Mouse (Mus musculus): ENCODE data around the gene Klhl20. TPM values are rescaled to one million over a fixed set of nuclear protein-coding genes. Genes with fewer than 3 reads are reported as not detected.
"Not testable (repeated sequence)": the region's sequence is repeated elsewhere in the genome, so short reads cannot be mapped to it uniquely, and the experiment has no call there.

The Klhl20 gene
- 10 to 100 TPM; 15.1 to 19.4 TPM for total RNA-seq (2021)

GRCm38 (mm10) chr1:161130726-161131664 lies at the start of gene Klhl20:
Gene Klhl20, minus strand, starts transcription at chr1:161131511.
- peak; percentile 94 to 96 for DNase-seq (ENCODE audit: low spot score in 2 of 2)
- intact Hi-C loops (cut with DNase I) = loop anchor here (1.0 kb wide), 1 partner anchor 61 kb away; the partner anchor contains the start of genes Cenpl and Dars2

DNA sequence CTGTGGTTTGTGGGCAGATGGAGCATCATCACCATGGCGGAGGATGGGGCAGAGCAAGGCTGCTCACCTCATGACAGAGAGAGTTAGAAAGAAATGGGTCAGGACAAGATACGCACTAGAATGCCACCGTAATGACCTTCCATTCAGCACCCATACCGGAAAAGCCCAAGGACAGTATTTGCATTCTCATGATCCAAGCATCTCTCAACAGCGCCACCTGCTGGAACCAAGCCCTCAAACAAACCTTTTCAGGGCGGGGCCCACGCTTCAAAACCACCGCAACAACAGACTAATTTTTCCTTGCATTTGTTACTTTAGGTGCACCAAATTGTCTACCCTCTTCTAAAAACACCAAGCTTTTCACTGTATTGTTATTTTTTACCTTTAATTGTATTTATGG lies 49.4 kb upstream of the Klhl20 start:
- peak in 1 of 2 experiments; percentile 13 for DNase-seq (ENCODE audit: low spot score in 2 of 2)
- intact Hi-C loops (cut with DNase I) = no loop called here

GRCm38 (mm10) chr1:161170651-161171050 lies 39.3 kb upstream of the Klhl20 start:
- intact Hi-C loops (cut with DNase I) = no loop called here
- DNase-seq (ENCODE audit: low spot score in 2 of 2) = peak; percentile 64 to 73

DNA sequence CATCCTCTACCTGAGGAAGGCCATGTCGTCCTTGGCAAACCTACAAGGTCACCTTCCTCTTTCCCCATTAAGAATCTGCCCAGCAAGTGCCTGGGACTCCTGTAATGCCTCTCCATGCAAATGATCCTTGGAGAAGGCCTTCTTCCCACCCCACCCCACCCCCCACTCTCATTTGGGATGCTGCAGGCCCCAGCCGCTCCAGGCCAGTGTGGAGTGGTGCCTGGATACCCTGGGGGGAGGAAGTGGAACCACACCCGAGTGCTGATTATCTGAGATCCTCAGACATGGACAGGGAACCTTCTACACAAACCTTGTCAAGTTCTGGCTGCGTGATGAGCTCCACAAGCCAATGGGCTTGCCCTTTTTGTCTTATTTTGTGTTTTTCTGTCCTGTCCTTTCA lies 29.0 kb upstream of the Klhl20 start:
- intact Hi-C loops (cut with DNase I) = loop anchor here (10.0 kb wide), 1 partner anchor 215 kb away; no protein-coding TSS in a partner anchor
- DNase-seq (ENCODE audit: low spot score in 2 of 2) = no peak

GRCm38 (mm10) chr1:161159214-161159613 lies 27.9 kb upstream of the Klhl20 start, which contains the start of gene Tex50:
Gene Tex50, minus strand, starts transcription at chr1:161159314.
- DNase-seq (ENCODE audit: low spot score in 2 of 2) = no peak
- intact Hi-C loops (cut with DNase I) = no loop called here

- no peak for DNase-seq (ENCODE audit: low spot score in 2 of 2)
- intact Hi-C loops (cut with DNase I) = no loop called here
Observed at GRCm38 (mm10) chr1:161156546-161156945, 25.2 kb upstream of the Klhl20 start.

DNA sequence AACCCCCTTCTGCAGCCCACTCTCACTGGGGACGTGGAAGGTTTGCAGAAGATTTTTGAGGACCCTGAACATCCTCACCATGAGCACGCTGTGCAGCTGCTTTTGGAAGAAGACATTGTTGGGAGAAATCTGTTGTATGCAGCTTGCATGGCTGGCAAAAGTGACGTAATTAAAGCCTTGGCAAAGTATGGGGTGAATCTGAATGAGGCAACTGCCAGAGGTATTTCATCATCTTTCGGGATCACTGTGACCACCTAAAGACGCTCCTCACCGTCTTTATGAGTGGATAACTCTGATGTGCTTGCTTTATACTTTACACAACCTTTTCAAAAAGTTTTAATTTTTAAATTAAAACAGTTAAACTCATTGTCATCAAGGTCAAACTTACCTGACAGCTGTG lies 19.8 kb upstream of the Klhl20 start:
- DNase-seq (ENCODE audit: low spot score in 2 of 2) = no peak
- intact Hi-C loops (cut with DNase I) = no loop called here

DNA sequence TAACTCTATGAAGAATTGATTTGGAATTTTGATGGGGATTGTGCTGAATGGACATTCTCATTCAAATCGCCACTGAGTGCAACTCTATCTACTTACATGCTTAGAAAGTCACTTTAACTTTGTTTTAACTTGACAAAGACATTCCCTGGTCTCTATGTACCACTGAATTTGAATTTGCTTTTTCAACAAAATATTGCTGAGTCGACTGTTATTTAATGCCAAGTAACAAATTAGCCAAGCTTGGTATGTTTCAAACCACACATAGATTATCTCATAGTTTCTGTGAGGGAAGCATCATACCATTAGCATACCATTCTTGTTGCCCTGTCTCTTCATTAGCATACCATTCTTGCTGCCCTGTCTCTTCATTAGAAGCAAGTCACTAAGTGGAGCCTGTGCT lies 16.6 kb upstream of the Klhl20 start:
- intact Hi-C loops (cut with DNase I) = no loop called here
- DNase-seq (ENCODE audit: low spot score in 2 of 2) = no peak

- DNase-seq (ENCODE audit: low spot score in 2 of 2); intact Hi-C loops (cut with DNase I): not testable (repeated sequence)
Observed at GRCm38 (mm10) chr1:161145611-161146010, 14.3 kb upstream of the Klhl20 start.

GRCm38 (mm10) chr1:161143216-161143615 lies 11.9 kb upstream of the Klhl20 start:
- intact Hi-C loops (cut with DNase I) = no loop called here
- DNase-seq (ENCODE audit: low spot score in 2 of 2) = peak in 1 of 2 experiments; percentile 11

DNA sequence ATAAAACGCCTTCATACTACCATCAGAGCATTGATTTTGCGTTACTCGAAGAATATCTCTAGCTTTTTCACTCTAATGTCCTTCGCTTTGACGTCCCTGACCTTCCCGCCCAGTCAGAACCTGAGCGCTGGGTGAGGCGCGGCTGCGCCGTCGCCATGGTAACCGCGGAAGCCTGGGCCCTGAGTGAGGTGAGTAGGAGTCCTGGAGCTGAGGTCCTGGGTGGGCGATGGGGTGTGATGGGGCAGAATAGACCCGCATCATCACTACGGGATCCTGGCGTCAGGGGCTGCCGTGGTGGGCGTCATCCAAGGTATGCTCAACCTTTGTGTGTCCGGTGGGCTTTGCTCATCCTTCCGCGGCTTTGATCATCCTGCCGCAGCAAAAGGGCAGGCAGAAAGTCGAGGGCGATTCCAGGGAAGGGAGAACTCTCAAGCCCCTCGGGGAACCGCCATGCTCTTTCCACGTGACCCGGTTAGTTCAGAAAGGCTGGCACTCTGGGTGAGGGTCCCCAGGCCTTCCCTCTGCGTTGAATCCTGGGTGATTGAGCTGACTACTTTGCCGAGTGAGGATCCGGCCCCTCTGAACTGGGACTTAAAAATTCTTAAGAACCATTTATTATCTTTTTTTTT lies 11.3 kb upstream of the Klhl20 start, which contains the start of gene Ankrd45:
Gene Ankrd45 (plus strand): TSS at position 161 of the 629 bp plus-strand sequence.
- intact Hi-C loops (cut with DNase I) = no loop called here

DNA sequence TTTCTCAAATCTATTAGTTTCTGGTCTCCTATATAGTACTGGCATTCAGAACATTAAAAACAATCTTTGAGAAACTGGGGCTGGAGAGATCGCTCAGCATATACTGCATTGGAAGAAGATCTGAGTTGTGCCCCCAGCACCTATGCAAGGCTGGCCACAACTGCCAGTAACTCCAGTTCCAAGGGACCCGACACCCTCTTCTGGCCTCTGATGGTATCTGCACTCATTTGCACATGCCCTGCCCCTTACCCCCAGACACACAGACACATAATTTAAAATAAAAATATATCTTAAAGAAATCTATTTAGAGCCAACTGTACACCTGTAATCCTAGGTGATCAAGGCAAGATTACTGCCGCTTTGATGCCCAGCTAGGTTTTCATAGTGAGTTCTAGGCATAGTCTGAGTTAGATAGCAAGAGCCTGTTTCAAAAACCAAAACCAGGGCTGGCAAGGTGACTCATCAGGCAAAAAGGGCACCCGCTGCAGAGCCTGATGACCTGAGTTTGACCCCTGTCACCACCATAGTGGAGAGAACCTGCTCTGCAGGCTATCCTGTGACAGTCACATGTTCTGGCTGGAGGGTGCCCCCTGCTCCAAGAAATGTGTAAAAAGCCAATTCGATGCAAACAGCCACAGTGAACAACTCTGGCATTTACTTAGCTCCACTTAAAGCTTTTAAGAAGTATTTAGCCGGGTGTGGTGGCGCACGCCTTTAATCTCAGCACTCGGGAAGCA lies 8.9 kb upstream of the Klhl20 start:
- intact Hi-C loops (cut with DNase I) = no loop called here
- DNase-seq (ENCODE audit: low spot score in 2 of 2) = no peak

More for the DNA sequence above, 11.3 kb upstream of the Klhl20 start, which contains the start of gene Ankrd45:
- DNase-seq (ENCODE audit: low spot score in 2 of 2) = peak; percentile 68 to 77

DNA sequence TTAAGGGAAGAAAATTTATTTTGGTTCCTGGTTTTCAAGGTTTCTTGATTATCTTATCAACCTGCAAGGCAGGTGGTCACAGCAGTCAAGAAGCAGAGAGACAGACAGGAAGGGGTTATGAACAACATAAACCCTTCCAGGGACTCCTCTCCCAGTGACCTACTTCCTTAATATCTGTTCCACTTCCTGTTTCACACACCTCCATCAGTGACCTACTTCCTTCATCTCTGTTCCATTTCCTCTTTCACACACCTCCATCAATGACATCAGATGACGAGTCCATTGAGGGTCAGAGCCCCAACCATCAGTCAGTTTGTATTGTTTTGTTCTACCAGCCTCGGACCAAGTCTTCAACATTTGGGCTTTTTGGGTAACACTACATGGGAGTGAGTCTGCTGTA lies 8.2 kb upstream of the Klhl20 start:
- intact Hi-C loops (cut with DNase I) = no loop called here
- no peak for DNase-seq (ENCODE audit: low spot score in 2 of 2)

GRCm38 (mm10) chr1:161126461-161126860 lies 4.8 kb downstream of the Klhl20 start:
- intact Hi-C loops (cut with DNase I) = no loop called here
- no peak for DNase-seq (ENCODE audit: low spot score in 2 of 2)

DNA sequence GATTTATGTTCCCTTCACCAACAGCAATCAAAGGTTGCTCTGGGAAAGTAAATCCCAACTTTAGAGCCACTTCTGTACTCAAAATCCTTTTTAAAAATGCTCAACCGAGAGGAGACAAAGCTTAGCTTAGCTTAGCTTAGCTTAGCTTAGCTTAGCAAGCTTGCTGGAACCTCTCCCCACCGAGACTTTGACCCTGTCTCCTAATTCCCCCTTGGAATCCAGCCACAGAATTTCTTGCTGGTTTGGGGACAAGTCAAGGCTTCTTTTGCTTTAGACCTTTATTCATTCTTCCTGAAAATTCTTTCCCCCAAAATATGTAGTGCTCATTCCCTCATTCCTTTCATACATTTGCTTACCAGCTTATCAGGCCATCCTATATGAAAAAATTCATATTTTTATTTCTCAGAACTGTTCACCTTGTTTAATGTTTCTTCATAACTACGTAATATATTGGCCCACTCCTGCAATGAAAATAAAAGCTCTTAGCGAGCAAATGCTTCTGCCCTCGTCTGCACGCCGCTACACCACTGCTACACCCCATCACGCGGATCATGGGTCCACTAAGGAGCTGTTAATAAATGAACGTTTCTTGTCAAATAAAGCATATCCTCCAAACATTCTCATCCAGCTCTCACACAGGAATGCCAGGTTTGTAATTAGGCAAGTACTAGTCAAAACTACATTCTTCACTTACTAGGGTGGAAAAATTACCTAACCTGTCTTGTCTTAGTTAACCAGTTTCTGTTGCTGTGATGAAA lies 8.5 kb downstream of the Klhl20 start:
- no peak for DNase-seq (ENCODE audit: low spot score in 2 of 2)
- intact Hi-C loops (cut with DNase I) = no loop called here

GRCm38 (mm10) chr1:161114591-161114990 lies 16.7 kb downstream of the Klhl20 start:
- no peak for DNase-seq (ENCODE audit: low spot score in 2 of 2)
- intact Hi-C loops (cut with DNase I) = no loop called here

GRCm38 (mm10) chr1:161109216-161109615 lies 22.1 kb downstream of the Klhl20 start:
- intact Hi-C loops (cut with DNase I) = no loop called here
- no peak for DNase-seq (ENCODE audit: low spot score in 2 of 2)

DNA sequence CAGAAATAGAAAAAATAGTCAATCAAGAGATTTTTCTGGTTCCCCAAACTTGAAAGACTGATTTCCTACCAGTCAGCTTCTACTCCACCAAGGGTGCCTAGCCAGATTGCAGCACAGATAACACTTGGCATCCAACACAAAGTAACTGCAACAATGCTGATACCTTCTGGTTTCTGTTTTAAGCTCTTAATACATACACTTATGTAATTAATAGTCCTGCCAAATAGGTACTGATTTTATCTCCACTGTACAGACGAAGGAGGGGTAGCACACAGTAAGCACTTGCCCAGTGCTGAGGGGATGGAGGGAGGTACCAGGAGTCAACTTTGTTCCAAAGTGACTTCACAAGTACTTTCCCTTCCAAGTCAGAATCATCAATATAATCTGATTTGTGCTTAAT lies 27.5 kb downstream of the Klhl20 start:
- no peak for DNase-seq (ENCODE audit: low spot score in 2 of 2)
- intact Hi-C loops (cut with DNase I) = no loop called here

- DNase-seq (ENCODE audit: low spot score in 2 of 2) = no peak
- intact Hi-C loops (cut with DNase I) = no loop called here
Observed at GRCm38 (mm10) chr1:161099721-161100405, 31.4 kb downstream of the Klhl20 start.
